Mouse (Mus musculus) brain, adult 2 months (tissue): Measurements from ENCODE around the gene Cuzd1.
A peak's percentile ranks its signal among the peaks of the same experiment; 100 is the strongest.

Source experiments
- DNase-seq: peaks from one replicate; pipeline ENCODE4 v3.0.0; 2011; ENCODE audit warnings: low read depth, low spot score

The Cuzd1 gene

GRCm38 (mm10) chr7:131322192-131322591 lies at the start of gene Cuzd1:
Gene Cuzd1, minus strand, starts transcription at chr7:131322292.
- no peak for DNase-seq

- DNase-seq, result no peak
These were observed 49.4 kb upstream of the Cuzd1 start for GRCm38 (mm10) chr7:131371470-131371860.

GRCm38 (mm10) chr7:131370648-131371469 lies 48.8 kb upstream of the Cuzd1 start, which contains the start of gene Pstk:
Gene Pstk, plus strand, starts transcription at chr7:131371141.
- peak; percentile 96 for DNase-seq

GRCm38 (mm10) chr7:131364131-131364530 lies 42.0 kb upstream of the Cuzd1 start:
- DNase-seq, result no peak

- peak; percentile 99 for DNase-seq
These were observed 40.7 kb upstream of the Cuzd1 start, which contains the start of gene 2310057M21Rik for GRCm38 (mm10) chr7:131362615-131363300. Gene 2310057M21Rik, minus strand, starts transcription at chr7:131362759.

- DNase-seq, result no peak
These were observed 40.1 kb upstream of the Cuzd1 start for GRCm38 (mm10) chr7:131362269-131362614.

- DNase-seq, result no peak
These were observed 34.0 kb upstream of the Cuzd1 start for GRCm38 (mm10) chr7:131356105-131356504.

- peak; percentile 56 for DNase-seq
These were observed 23.9 kb upstream of the Cuzd1 start for GRCm38 (mm10) chr7:131345856-131346541.

- DNase-seq, result no peak
These were observed 15.5 kb upstream of the Cuzd1 start for GRCm38 (mm10) chr7:131337502-131338068.

GRCm38 (mm10) chr7:131333564-131333963 lies 11.5 kb upstream of the Cuzd1 start, which contains the start of gene Fam24a:
Gene Fam24a, plus strand, starts transcription at chr7:131333864.
- no peak for DNase-seq

- DNase-seq, result no peak
These were observed 9.6 kb upstream of the Cuzd1 start for GRCm38 (mm10) chr7:131331688-131332087.

GRCm38 (mm10) chr7:131329416-131329815 lies 7.3 kb upstream of the Cuzd1 start, which contains the start of gene Fam24b:
Gene Fam24b, minus strand, starts transcription at chr7:131329516.
- no peak for DNase-seq

- DNase-seq, result no peak
These were observed 5.0 kb upstream of the Cuzd1 start for GRCm38 (mm10) chr7:131327054-131327453.

GRCm38 (mm10) chr7:131318340-131318739 lies 3.8 kb downstream of the Cuzd1 start:
- peak; percentile 12 for DNase-seq

- no peak for DNase-seq
These were observed 4.5 kb downstream of the Cuzd1 start for GRCm38 (mm10) chr7:131317587-131317986.

- DNase-seq, result no peak
These were observed 7.6 kb downstream of the Cuzd1 start for GRCm38 (mm10) chr7:131314493-131314892.

- DNase-seq, result no peak
These were observed 15.4 kb downstream of the Cuzd1 start for GRCm38 (mm10) chr7:131306733-131307132.

- DNase-seq, result no peak
These were observed 18.8 kb downstream of the Cuzd1 start for GRCm38 (mm10) chr7:131303340-131303739.

- DNase-seq, result no peak
These were observed 24.9 kb downstream of the Cuzd1 start for GRCm38 (mm10) chr7:131297151-131297550.

GRCm38 (mm10) chr7:131265851-131266250 lies 56.2 kb downstream of the Cuzd1 start:
- no peak for DNase-seq

GRCm38 (mm10) chr7:131264251-131264650 lies 57.8 kb downstream of the Cuzd1 start:
- no peak for DNase-seq

- DNase-seq, result peak; percentile 71
These were observed 61.1 kb downstream of the Cuzd1 start for GRCm38 (mm10) chr7:131260946-131261345.
